Mouse (Mus musculus) neutrophil, adult 5-6 weeks (primary cell): Measurements from ENCODE around the gene Sipa1l3. TPM values are rescaled to one million over a fixed set of nuclear protein-coding genes. Genes with fewer than 3 reads are reported as not detected.

Experiments used
- ATAC-seq: fragments of 151-379, 151-347 bp; 2 replicates; pipeline ENCODE4 v1.8.0; 2017; ENCODE audit warnings: mild to moderate bottlenecking, moderate TSS enrichment; ENCODE audit not compliant: insufficient number of reproducible peaks, poor library complexity, low FRiP score, severe bottlenecking; ENCODE audit errors: extremely low read depth
- total RNA-seq: library from RNA; stranded (forward); fragments of 200-1000 nt; gene quantifications from 2 replicates; pipeline ENCODE4 v1.2.3, GENCODE M21; 2017

Gene Sipa1l3
- total RNA-seq, 1 experiment from 2014 or later, result 10.8 TPM

GRCm38 (mm10) chr7:29396216-29396942 is 122.1 kb downstream of the Sipa1l3 start:
- no peak for ATAC-seq

DNA sequence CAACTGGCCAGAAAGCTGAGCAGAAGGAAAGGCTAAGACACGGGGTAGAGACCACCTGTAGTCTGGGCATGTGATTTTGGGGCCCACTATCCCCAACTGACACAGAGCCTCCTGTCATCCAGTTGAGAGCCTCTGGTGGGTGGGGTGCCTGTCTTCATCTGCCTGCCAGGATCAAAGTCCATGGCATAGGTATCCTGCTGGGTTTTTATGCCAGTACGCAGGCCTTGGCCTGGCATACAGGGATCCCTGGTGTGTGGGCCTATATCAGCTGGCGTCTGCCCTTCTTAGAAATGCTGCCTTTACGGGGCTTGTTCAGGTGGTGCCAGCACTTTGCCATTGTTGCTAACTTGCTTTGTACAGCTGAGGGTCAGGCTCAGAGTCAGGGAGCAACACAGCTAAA is 123.3 kb downstream of the Sipa1l3 start:
- ATAC-seq, result no peak

DNA sequence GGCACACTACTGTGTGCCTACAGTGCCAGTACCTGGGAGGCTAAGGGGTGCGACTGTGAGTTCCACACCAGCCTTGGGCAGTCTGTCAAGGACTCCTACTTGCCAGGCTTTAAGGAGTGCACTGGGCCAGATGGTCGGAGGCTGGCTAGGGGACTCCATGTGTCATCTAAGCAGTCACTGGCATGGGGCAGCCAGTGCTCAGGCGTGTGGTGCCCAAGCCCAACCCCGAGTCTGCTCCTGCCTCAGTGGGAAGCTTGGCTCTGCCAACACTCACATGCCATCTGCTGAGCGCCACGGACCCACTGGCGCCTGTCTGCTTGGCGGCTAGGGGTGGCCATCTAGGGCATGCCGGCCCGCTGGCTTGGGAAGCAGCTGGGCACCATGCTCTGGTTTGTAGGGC is 125.1 kb downstream of the Sipa1l3 start:
- no peak for ATAC-seq

- no peak for ATAC-seq
These were observed 125.6 kb downstream of the Sipa1l3 start for GRCm38 (mm10) chr7:29392805-29393204.

GRCm38 (mm10) chr7:29391761-29392512 is 126.5 kb downstream of the Sipa1l3 start:
- ATAC-seq, result no peak

- ATAC-seq, result no peak
These were observed 127.2 kb downstream of the Sipa1l3 start for GRCm38 (mm10) chr7:29391112-29391760.

DNA sequence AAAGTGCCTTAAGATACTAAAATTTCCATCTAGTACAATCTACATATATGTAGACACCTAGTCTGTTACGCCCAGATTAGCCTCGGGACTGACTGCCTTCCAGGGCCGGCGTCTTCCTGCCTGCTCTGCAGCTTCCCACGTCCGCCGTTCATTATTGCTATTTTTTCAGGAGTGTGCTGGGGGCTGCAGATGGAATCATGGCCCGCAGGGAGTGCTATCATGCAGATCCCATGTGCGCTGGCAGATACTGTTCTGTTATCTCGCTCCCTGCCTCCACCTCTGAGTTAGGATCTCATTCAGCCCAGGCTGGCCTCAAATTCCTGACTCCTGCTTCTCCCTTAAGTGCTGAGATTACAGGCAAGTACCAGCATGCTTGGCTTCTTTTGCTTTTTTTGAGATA is 128.2 kb downstream of the Sipa1l3 start:
- no peak for ATAC-seq

DNA sequence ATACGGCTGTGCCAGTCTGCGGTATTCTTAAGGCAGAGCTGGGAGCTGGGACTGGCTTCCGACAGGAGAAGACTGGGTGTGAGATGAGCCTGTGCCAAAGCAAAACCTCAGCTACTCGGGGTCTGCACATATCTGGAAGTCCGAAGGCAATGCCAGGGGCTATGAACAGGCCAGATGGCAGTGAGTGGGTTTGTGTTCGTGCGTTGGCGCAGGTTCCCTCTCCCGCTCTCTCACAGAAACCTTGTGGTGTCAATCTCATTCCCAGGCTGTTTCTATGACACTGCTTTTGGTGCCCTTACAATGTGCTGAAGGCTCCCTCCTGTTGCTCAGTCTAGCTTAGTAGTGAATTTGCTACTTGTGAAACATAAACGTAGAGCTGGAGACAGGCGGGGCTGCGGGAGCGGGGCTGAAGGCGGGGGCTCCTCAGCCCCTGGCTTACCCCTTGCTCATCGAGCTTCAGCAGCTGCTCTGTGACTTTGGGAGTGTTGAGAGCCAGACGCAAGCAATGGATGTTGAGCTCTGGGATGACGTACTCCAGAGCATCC is 130.8 kb downstream of the Sipa1l3 start:
- no peak for ATAC-seq

DNA sequence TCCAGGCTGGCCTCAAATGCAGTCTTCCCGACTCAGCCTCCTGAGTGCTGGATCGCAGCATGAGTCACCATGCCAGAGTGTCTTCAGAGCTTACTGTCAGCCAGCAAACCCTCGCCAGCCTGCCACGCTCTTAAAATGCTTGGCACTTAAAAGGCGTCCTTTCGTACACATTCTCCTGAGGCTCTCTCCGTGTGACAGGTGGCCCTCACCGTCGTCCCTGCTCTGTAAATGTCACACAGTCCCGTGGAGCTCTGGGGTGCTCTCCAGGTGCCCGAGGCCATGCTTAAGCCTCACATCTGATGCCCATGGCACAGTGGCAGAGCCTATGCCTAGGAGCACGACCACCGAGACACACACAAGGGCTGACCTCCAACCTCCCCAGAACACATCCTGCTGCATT is 132.1 kb downstream of the Sipa1l3 start:
- ATAC-seq, result no peak

- no peak for ATAC-seq
These were observed 132.7 kb downstream of the Sipa1l3 start for GRCm38 (mm10) chr7:29385791-29386190.

DNA sequence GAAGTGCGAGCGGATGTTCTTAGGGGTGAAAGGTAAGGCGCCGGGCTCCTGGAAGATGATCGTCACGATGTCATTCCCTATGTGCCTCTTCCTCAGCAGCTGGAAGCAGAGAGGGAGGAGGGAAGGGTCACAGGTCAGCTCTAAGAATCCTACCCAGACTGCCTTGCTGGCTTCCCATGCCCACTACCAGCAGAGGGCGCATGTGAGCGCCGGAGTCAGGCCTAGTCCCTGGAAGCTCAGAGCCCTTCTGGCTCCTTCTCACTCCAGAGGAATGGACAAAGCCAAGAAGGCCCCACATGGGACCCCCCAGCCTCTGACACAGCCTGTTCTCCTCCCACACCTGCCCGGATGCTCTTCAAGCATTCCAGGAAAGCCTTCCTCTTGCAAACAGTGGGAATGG is 135.2 kb downstream of the Sipa1l3 start:
- peak; percentile 61; the same call in 1 of the 2 replicates for ATAC-seq

- ATAC-seq, result no peak
These were observed 136.9 kb downstream of the Sipa1l3 start for GRCm38 (mm10) chr7:29381466-29382040.

- ATAC-seq, result no peak
These were observed 144.4 kb downstream of the Sipa1l3 start for GRCm38 (mm10) chr7:29374054-29374453.

GRCm38 (mm10) chr7:29372123-29372522 is 146.3 kb downstream of the Sipa1l3 start:
- no peak for ATAC-seq

DNA sequence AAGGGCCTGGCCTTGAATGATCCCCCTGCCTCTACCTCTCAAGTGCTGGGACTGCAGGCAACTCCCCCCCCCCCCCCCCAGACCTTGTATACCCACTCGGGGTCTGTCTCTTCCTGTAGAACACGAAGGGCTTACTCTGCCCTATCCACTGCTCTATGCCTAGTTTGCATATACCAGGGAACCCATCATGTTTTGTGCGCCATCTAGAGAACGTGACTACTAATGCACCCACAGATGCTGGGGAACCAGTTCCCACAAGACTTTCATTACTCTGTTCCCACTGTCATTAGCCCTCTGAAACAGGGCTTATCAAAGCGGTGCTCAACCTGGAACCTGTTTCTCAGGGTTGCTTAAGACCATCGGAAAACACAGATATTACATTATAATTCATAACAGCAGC is 148.4 kb downstream of the Sipa1l3 start:
- no peak for ATAC-seq

GRCm38 (mm10) chr7:29368004-29368320 is 150.5 kb downstream of the Sipa1l3 start:
- ATAC-seq, result no peak

- no peak for ATAC-seq
These were observed 151.1 kb downstream of the Sipa1l3 start for GRCm38 (mm10) chr7:29367166-29368003.

DNA sequence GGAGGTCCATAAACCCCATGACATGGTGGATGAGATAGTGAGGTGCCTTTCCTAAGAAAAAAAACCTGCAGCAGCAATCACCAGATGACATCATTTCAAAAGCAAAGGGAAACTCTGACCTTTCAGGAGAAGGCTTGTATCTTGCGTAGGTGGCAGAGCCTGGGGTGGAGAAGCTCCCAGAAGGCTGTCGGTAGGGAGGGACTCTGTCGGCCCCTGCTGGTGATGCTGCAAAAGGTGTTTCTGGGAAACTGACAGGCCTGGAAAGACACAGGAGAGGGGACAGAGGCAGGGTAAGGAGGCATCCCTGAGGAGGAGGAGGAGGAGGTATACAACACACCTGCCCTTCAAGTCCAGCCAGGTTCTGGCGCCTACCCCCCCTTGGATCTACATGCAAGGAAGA is 154.4 kb downstream of the Sipa1l3 start:
- ATAC-seq, result no peak

- ATAC-seq, result no peak
These were observed 156.9 kb downstream of the Sipa1l3 start for GRCm38 (mm10) chr7:29361497-29361896.
